Mouse (Mus musculus) stomach, adult 2 months (tissue): ENCODE measurements around the gene Pxmp2. TPM values are rescaled to one million over a fixed set of nuclear protein-coding genes. Genes with fewer than 3 reads are reported as not detected.

Experiments
- polyA plus RNA-seq: library from polyadenylated mRNA; depleted of rRNA; stranded (reverse); fragments of >200 nt; gene quantifications from 2 replicates; pipeline ENCODE4 v1.2.3, GENCODE M21; 2012; rRNA removed

The Pxmp2 gene
- polyA plus RNA-seq = 1.9 and 2.6 TPM in 2 replicates

DNA sequence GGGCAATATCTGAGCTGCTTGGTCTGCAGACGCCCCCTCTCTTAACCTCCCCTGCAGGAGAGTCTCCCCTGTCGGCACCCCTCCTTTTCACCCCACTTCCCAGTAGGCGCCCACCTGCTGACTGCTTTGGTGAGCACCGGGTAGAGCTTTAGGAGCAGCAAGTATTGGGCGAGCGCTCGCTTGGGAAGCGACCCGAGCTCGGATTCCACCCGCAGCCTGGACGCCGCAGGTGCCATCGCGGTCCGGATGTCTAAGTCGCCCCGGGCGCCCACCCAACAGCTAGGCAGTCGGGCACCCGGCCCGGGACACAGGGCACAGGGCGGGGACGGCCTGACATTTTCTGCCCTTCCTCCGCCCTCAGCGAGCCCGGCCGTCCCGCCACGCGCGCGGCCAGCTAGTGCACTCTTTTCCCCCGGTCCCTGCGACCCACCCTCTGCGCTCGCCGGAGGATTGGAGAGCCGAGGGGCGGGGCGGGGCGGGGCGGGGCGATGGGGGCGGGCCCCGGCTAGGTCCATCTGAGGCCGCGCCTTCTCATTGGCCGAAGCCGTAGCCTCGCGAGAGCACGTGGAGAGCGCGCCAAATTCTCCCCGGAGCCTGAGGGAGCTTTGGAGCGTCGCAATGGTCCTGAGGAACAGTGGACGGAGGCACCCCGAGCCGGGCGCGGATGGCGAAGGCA lies at the start of gene Pxmp2, which contains the start of gene Pole:
Gene Pxmp2 (minus strand): TSS at position 417 of the 676 bp plus-strand sequence.
Gene Pole (plus strand): TSS at position 537 of the 676 bp plus-strand sequence.

DNA sequence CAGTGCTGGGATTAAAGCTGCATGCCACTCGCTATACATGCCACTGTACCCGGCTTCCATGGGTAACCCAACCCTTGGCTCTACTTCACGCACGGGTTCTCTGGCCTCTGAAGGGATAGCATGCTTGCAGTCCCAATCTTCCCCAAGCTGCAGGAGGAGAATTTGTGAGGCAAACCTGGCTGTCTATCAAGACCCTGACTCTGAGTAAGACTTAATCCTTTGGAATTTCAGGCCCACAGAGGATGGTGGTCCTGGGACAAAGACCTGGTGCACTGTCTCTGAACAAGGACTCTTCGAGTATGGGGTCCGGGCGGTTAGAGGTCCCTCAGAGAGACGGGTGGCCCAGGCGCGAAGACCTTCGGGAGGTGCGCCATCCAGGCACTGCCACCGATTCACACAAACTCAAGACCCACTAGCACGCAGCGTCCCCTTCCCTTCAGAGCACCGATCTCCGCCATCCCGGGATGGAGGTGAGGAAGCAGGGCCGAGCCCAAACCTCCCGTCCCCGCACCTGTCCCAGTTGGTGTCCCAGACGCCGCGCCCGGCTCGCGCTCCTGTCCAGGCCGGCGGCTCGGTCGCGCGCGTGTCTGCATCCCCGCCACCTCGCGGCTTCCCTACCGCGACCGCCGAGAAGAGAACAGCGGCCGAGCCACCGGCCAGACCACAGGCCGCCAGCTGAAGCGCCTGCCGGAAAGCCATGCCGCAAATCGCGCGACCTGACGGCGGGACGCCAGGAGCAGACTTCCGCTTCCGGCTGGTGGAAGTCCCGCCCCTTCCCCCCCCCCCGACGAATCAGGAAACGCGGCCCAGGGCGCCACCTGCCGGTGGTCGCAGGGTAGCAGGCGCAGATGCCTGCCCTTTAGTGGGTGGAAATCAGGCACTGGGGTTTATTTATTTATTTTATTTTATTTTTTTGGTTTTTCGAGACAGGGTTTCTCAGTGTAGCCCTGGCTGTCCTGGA lies 16.6 kb downstream of the Pxmp2 start, which contains the start of gene Pgam5:
Gene Pgam5 (minus strand): TSS at position 773 of the 961 bp plus-strand sequence.

DNA sequence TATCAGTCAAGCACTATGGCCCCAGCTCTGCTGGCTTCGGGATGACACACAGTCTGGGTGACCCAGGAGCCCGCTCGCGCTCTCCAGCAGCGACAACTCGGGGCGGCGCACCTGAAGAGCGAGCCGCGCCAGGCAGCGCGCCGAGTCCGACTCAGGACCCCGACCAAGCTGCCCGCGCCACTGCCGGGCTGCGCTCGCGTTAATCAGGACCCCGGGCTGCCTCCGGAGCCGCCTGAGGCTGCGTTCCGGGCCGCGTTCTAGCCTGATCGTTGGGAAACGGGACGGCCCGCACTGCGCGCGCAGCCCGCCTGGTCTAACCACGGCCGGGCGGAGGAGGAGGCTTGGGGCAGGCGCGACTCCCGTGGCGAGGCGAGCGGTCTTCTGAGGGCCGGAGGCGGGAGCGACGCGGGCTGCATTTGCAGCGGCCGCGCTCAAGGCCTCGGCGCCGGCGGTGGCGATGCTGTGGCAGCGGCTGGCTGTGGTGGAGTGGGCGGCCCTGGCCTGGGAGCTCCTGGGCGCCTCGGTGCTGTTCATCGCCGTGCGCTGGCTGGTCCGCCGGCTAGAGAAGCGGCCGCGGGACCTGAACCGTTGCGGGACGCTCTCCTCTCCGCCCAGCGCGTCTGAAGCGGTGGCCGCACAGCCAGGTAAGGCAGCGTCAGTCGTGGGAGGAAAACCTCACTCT lies 55.1 kb downstream of the Pxmp2 start, which contains the start of gene Ankle2:
Gene Ankle2 (plus strand): TSS at position 225 of the 682 bp plus-strand sequence.

Other genes starting within 250 kb of the Pxmp2 start
- not detected in 2 replicates for gene Gm17655, start 213.7 kb downstream of the Pxmp2 start, polyA plus RNA-seq
- gene Gm35315, start 191.8 kb downstream of the Pxmp2 start, polyA plus RNA-seq = 0.01 and 0.03 TPM in 2 replicates
- 6.3 and 19.0 TPM in 2 replicates for gene Plcxd1, start 186.2 kb downstream of the Pxmp2 start, polyA plus RNA-seq
- gene Gtpbp6, start 178.0 kb downstream of the Pxmp2 start, polyA plus RNA-seq = 50.2 and 57.9 TPM in 2 replicates
- gene Zfp605, start 176.1 kb downstream of the Pxmp2 start, polyA plus RNA-seq = 0.02 TPM in 1 of 2 replicates, not detected in the other
- 29.7 and 34.9 TPM in 2 replicates for gene Chfr, start 150.3 kb downstream of the Pxmp2 start, polyA plus RNA-seq
- gene Golga3, start 109.5 kb downstream of the Pxmp2 start, polyA plus RNA-seq = 1.9 and 2.3 TPM in 2 replicates
- gene Ankle2, start 55.2 kb downstream of the Pxmp2 start, polyA plus RNA-seq = 2.0 and 2.3 TPM in 2 replicates
- 8.7 and 9.6 TPM in 2 replicates for gene Pgam5, start 16.3 kb downstream of the Pxmp2 start, polyA plus RNA-seq
- 1.2 and 1.4 TPM in 2 replicates for gene Pole, start 120 bp upstream of the Pxmp2 start, polyA plus RNA-seq
- gene P2rx2, start 57.0 kb upstream of the Pxmp2 start, polyA plus RNA-seq = 0.82 and 0.91 TPM in 2 replicates
- gene Lrcol1, start 58.5 kb upstream of the Pxmp2 start, polyA plus RNA-seq = 0.13 TPM in 1 of 2 replicates, not detected in the other
- 59.1 and 96.9 TPM in 2 replicates for gene Fbrsl1, start 162.3 kb upstream of the Pxmp2 start, polyA plus RNA-seq